Mouse (Mus musculus) megakaryocyte, embryonic 14.5 days (primary cell): ENCODE results near the gene Ung. TPM values are rescaled to one million over a fixed set of nuclear protein-coding genes. Genes with fewer than 3 reads are reported as not detected.

Experiments used
- H3K27me3 ChIP-seq: replicated peaks from 2 replicates; pipeline ENCODE3; 2012; ENCODE audit warnings: inconsistent platforms
- H3K36me3 ChIP-seq: replicated peaks from 2 replicates; pipeline ENCODE3; 2012; ENCODE audit warnings: low read length, inconsistent platforms, mixed read lengths
- H3K4me1 ChIP-seq: 2 replicates; pipeline ENCODE4 v1.6.1; 2012; ENCODE audit warnings: inconsistent platforms
- H3K4me3 ChIP-seq: replicated peaks from 2 replicates; pipeline ENCODE3; 2012; ENCODE audit warnings: moderate library complexity, mild to moderate bottlenecking, inconsistent platforms
- H3K9me3 ChIP-seq: 2 replicates; pipeline ENCODE4 v1.6.1; 2012; ENCODE audit warnings: inconsistent platforms
- FLI1 ChIP-seq: IDR thresholded peaks from 2 replicates; pipeline ENCODE4 v1.6.1; 2012; ENCODE audit warnings: low read length, inconsistent platforms, mixed read lengths
- GATA1 ChIP-seq: IDR thresholded peaks from 3 replicates; pipeline ENCODE4 v1.6.1; 2012; ENCODE audit warnings: mixed read lengths, low read length, inconsistent platforms, borderline replicate concordance
- polyA plus RNA-seq: library from polyadenylated mRNA; stranded (reverse); fragments of >175 nt; gene quantifications from 2 replicates; pipeline ENCODE4 v1.2.3, GENCODE M21; 2012; ENCODE audit warnings: low replicate concordance; ENCODE audit not compliant: insufficient read depth

Gene Ung
- polyA plus RNA-seq: 10.8 and 14.5 TPM in 2 replicates

GRCm38 (mm10) chr5:114130211-114130605, at the start of gene Ung:
Gene Ung (plus strand): TSS chr5:114130386.
- H3K36me3 ChIP-seq: peaks cover 17% of the 10 kb centered on the region
- H3K9me3 ChIP-seq: no peaks in the 10 kb centered on the region
- H3K27me3 ChIP-seq: peaks cover 2% of the 10 kb centered on the region
- TF ChIP-seq FLI1 (no peak), GATA1 (no peak)
- H3K4me1 ChIP-seq: peaks cover 74% of the 10 kb centered on the region
- H3K4me3 ChIP-seq: peak within 1 kb of the TSS; percentile 95

DNA sequence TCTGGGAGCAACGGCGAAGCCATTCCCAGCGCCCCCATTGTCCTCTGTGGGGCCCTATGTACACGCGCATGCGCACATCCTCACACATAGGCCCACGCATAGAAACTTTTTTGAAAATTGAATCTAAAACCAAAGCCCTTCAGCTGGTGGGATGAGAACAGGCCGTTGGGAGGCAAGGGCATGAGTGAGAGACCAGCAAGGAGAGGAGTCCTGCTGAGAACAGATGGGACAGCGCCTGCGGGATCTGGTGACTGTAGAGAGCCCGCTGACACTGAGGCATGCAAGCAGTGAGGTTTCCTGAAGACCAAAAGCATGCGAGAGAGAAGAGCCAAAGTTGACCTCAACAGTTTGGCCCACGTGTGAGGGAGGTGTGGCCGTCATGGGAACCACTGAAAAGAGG, 44.7 kb upstream of the Ung start:
- peaks cover 22% of the 10 kb centered on the region for H3K27me3 ChIP-seq
- no peak for TF ChIP-seq GATA1
- no peak for TF ChIP-seq FLI1
- no peaks in the 10 kb centered on the region for H3K9me3 ChIP-seq
- no peak overlapping the region for H3K4me3 ChIP-seq
- H3K36me3 ChIP-seq: no peaks in the 10 kb centered on the region
- H3K4me1 ChIP-seq: no peaks in the 10 kb centered on the region

- H3K36me3 ChIP-seq: no peaks in the 10 kb centered on the region
- 0 out of 2 replicates have a peak, but pooled peaks cover 7% of the 10 kb centered on the region for H3K9me3 ChIP-seq
- no peak for TF ChIP-seq FLI1
- peaks cover 10% of the 10 kb centered on the region for H3K4me1 ChIP-seq
- peaks cover 38% of the 10 kb centered on the region for H3K27me3 ChIP-seq
- H3K4me3 ChIP-seq: no peak overlapping the region
These were observed 42.2 kb upstream of the Ung start for GRCm38 (mm10) chr5:114087875-114088480.

DNA sequence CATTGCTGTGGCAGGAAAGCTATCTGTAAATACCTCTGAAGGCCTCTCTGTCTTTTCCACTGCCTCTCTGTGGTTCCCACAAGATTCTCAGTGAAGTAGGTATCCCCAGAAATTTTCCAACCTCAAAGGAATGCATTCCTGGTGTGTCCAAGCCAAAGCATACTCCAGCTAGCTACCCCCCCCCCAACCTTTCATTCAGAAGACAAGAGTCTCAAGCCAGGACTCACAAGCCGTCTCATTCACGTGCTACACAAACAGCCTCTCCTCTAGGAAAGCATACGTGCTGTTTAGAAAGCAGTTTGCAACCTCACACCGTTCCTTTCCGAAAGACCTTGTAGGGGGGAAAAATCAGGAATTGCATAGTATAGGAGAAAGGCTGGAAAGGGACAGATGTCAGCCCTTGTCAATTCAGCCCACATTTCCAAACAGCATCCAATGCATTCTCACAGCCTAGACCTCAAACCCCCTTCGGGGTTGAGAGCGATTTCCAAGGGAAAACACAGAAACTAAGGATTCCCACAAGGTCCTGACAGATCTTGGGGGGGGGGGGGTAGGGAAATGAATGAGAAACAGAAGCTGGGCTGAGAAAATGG, 39.7 kb upstream of the Ung start:
- H3K9me3 ChIP-seq: peaks cover 10% of the 10 kb centered on the region; the same call in 1 of the 2 replicates
- H3K4me1 ChIP-seq: peaks cover 10% of the 10 kb centered on the region
- peak overlapping the region; percentile 86 for H3K4me3 ChIP-seq
- H3K27me3 ChIP-seq: peaks cover 46% of the 10 kb centered on the region
- no peaks in the 10 kb centered on the region for H3K36me3 ChIP-seq
- TF ChIP-seq GATA1: no peak
- no peak for TF ChIP-seq FLI1

GRCm38 (mm10) chr5:114091057-114091807, 39.0 kb upstream of the Ung start, which contains the start of gene Svop:
Gene Svop (minus strand): TSS chr5:114091570.
- H3K36me3 ChIP-seq: no peaks in the 10 kb centered on the region
- H3K9me3 ChIP-seq: peaks cover 10% of the 10 kb centered on the region; the same call in 1 of the 2 replicates
- H3K4me1 ChIP-seq: peaks cover 10% of the 10 kb centered on the region
- peaks cover 45% of the 10 kb centered on the region for H3K27me3 ChIP-seq
- peak within 1 kb of the TSS; percentile 86 for H3K4me3 ChIP-seq
- TF ChIP-seq GATA1 (no peak), FLI1 (no peak)

DNA sequence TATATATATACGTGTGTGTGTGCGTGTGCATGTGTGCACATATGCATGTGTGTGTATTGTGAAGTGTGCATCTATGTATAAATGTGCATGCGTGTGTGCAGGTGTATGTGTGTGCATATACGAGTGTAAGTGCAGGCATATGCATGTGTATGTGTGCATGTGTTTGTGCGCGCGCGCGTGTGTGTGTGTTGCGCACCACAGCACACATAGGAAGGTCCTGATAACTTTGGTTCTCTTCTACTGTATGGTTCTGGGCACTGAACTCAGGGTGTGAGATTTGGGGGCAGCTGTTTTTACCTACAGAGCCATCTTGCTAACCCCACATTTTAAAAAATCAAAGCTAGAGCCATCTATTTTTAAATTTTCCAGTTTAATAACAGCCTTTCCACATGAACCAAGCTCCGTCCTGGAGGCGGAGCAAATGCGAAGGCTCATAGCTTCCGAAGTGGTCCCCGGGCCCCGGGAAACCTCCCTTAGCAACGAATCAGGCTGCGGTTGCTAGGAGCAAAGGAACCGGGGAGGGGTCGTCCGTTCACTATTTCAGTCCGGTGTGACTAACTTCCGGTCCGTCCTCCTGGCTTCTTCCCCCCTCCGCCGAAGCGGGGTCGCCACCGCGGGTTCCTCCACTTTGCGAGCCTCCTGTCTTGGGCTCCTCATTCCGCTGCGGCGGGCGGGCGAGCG, 30.3 kb upstream of the Ung start:
- Histone ChIP-seq H3K9me3 (no peaks in the 10 kb centered on the region), H3K4me3 (peak overlapping the region; percentile 94), H3K36me3 (peaks cover 15% of the 10 kb centered on the region), H3K4me1 (peaks cover 41% of the 10 kb centered on the region), H3K27me3 (peaks cover 7% of the 10 kb centered on the region)
- TF ChIP-seq GATA1: no peak
- peak; percentile 46; the same call in 1 of the 2 replicates for TF ChIP-seq FLI1

GRCm38 (mm10) chr5:114100390-114101099, 29.6 kb upstream of the Ung start:
- no peak for TF ChIP-seq GATA1
- TF ChIP-seq FLI1: no peak
- H3K36me3 ChIP-seq: peaks cover 22% of the 10 kb centered on the region
- peaks cover 3% of the 10 kb centered on the region for H3K27me3 ChIP-seq
- peak overlapping the region; percentile 94 for H3K4me3 ChIP-seq
- H3K9me3 ChIP-seq: no peaks in the 10 kb centered on the region
- H3K4me1 ChIP-seq: peaks cover 41% of the 10 kb centered on the region

- TF ChIP-seq GATA1: no peak
- TF ChIP-seq FLI1: no peak
- H3K4me3 ChIP-seq: no peak overlapping the region
- H3K27me3 ChIP-seq: peaks cover 2% of the 10 kb centered on the region
- H3K36me3 ChIP-seq: peaks cover 35% of the 10 kb centered on the region
- peaks cover 41% of the 10 kb centered on the region for H3K4me1 ChIP-seq
- no peaks in the 10 kb centered on the region for H3K9me3 ChIP-seq
These were observed 28.3 kb upstream of the Ung start for GRCm38 (mm10) chr5:114101873-114102272.

- H3K36me3 ChIP-seq: peaks cover 42% of the 10 kb centered on the region
These were observed 27.4 kb upstream of the Ung start for GRCm38 (mm10) chr5:114102807-114103206.

More at GRCm38 (mm10) chr5:114102807-114103206, 27.4 kb upstream of the Ung start:
- peak overlapping the region; percentile 53 for H3K4me3 ChIP-seq
- TF ChIP-seq GATA1 (no peak), FLI1 (no peak)
- H3K4me1 ChIP-seq: peaks cover 41% of the 10 kb centered on the region
- H3K27me3 ChIP-seq: no peaks in the 10 kb centered on the region
- H3K9me3 ChIP-seq: no peaks in the 10 kb centered on the region
